24 mouse cellular contexts compared by ENCODE assay signal in the genomic region with DNA sequence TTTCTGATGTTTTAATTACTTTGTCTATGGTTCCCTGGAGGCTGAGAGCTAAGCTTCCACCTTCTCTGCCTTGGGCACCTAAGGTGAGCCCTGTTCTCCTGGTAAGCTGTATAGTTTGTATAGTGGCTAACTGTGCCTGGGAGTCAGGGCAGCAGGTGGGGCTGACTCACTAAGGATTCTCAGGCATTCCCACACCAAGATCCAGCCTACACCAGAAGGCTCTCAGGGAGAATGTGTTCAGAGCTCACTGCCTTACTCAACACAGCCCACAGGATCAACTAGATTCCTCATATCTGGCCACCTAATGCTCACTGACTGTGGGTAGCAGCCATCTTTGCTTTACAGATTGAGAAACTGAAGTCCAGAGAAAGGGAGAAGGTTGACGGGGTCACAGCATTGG. TPM values are rescaled to one million over a fixed set of nuclear protein-coding genes. Genes with fewer than 3 reads are reported as not detected.
"Had no signal": no experiment of that assay in that cellular context is flagged by ENCODE, and none has a peak within 500 bp of the region (broad histone marks: within the 10 kb centered on the region; RNA-seq: fewer than 3 reads in every experiment).

No protein-coding gene starts in this region.

- ATAC-seq: intestine, embryonic 15.5 days; liver, postnatal 0 days; midbrain, embryonic 16.5 days had no signal

- DNase-seq: kidney, adult 11 months; kidney, adult 8-10 months; kidney, postnatal 10 days; kidney, postnatal 36 days; left cerebral cortex, postnatal 4 days; liver, postnatal 0 days; lung, postnatal 14 days; retina, postnatal 1 day; right cerebral cortex, postnatal 25 days; thymus, adult 18-20 months; thymus, postnatal 14 days had no signal

- H3K27me3 ChIP-seq: intestine, embryonic 15.5 days; kidney, embryonic 15.5 days; limb, embryonic 12.5 days; limb, embryonic 15.5 days; neural tube, embryonic 13.5 days had no signal

- H3K4me3 ChIP-seq: intestine, embryonic 15.5 days; kidney, embryonic 15.5 days; limb, embryonic 12.5 days; limb, embryonic 15.5 days; lung, embryonic 15.5 days; midbrain, embryonic 12.5 days; myocyte; neural tube, embryonic 13.5 days had no signal

- H3K27ac ChIP-seq: intestine, embryonic 15.5 days; kidney, embryonic 15.5 days; limb, embryonic 12.5 days; limb, embryonic 15.5 days; liver, embryonic 14.5 days; lung, embryonic 15.5 days; midbrain, embryonic 12.5 days; neural tube, embryonic 13.5 days had no signal

RNA-seq across cellular contexts. Expression of a gene that starts 4.5 kb away (rescaled TPM):
- total RNA-seq: megakaryocyte, adult 5-6 weeks; monocyte, adult 5-6 weeks; neutrophil, adult 5-6 weeks had no signal
